Mouse (Mus musculus): Measurements from ENCODE around the gene Med21. TPM values are rescaled to one million over a fixed set of nuclear protein-coding genes. Genes with fewer than 3 reads are reported as not detected.

Gene Med21
- polyA plus RNA-seq, 1 experiment = 38.8 TPM

DNA sequence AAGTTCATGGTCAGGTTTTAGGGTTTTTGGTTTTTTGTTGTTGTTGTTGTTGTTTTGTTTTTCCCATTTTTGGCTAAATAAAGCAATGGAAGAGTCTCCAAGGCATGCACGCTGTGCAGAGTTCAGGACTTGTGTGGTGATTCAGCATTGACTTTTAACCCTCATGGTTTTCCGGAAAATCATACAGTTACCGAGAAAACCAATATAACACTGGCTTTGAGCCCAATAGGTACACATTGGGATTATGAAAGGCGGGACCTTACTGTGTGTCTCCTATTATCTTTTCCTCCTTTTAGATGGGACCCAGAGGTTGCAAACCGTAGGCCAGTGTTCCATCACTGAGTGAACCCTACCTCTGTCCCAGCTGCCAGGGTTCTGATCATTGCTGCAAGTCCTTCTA lies 22.6 kb downstream of the Med21 start:
- WGBS = 98% methylated on average over 5 of the region's 5 CpGs

DNA sequence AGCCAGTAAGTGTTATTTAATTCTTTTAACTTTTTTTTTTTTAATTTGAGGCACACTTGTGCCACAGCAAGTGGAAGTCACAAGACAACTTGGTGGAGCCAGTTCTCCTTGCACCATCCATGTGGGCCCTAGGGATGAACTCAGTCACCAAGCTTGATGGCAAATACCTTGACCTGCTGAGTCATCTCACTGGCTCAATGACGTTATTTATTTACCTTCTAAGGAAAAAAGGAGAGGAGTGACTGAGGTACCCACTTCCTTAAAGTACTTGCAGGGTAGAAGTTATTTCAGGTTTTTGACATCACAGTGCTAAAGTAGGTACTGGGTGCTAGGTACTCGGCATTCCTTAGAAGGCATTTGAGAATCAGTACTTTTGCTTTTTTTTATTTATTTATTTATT lies 23.1 kb downstream of the Med21 start:
- no peak for TF ChIP-seq CTCF (IDR thresholded peaks at IDR 0.05; ENCODE audit: borderline replicate concordance, control insufficient read depth, extremely low read depth, insufficient read depth, low read length, poor library complexity)
- no peak for TF ChIP-seq POLR2A (IDR thresholded peaks at IDR 0.05; ENCODE audit: control insufficient read depth, extremely low read depth, insufficient read depth, low read length, poor library complexity)
- Histone ChIP-seq H3K4me3 (ENCODE audit: control insufficient read depth, insufficient read depth, low read length) (no peak overlapping the region), H3K4me1 (replicated peaks; ENCODE audit: control insufficient read depth, insufficient read depth, low read length) (peaks cover 3% of the 10 kb centered on the region; the same call in 1 of the 2 replicates), H3K27ac (ENCODE audit: control insufficient read depth, insufficient read depth, low read length) (no peak overlapping the region), H3K27me3 (ENCODE audit: control insufficient read depth, insufficient read depth, low read length) (no peaks in the 10 kb centered on the region), H3K36me3 (ENCODE audit: control insufficient read depth, insufficient read depth, low read length) (no peaks in the 10 kb centered on the region)
- 60% methylated on average over 2 of the region's 2 CpGs for whole genome bisulfite sequencing
- no peak for DNase-seq

More for the DNA sequence above, 22.6 kb downstream of the Med21 start:
- no peak overlapping the region for H3K4me3 ChIP-seq (ENCODE audit: control insufficient read depth, insufficient read depth, low read length)
- no peaks in the 10 kb centered on the region for H3K36me3 ChIP-seq (ENCODE audit: control insufficient read depth, insufficient read depth, low read length)
- no peak overlapping the region for H3K27ac ChIP-seq (ENCODE audit: control insufficient read depth, insufficient read depth, low read length)
- peaks cover 3% of the 10 kb centered on the region; the same call in 1 of the 2 replicates for H3K4me1 ChIP-seq (replicated peaks; ENCODE audit: control insufficient read depth, insufficient read depth, low read length)
- DNase-seq = no peak
- TF ChIP-seq CTCF (IDR thresholded peaks at IDR 0.05; ENCODE audit: borderline replicate concordance, control insufficient read depth, extremely low read depth, insufficient read depth, low read length, poor library complexity) (no peak), POLR2A (IDR thresholded peaks at IDR 0.05; ENCODE audit: control insufficient read depth, extremely low read depth, insufficient read depth, low read length, poor library complexity) (no peak)
- no peaks in the 10 kb centered on the region for H3K27me3 ChIP-seq (ENCODE audit: control insufficient read depth, insufficient read depth, low read length)

GRCm38 (mm10) chr6:146666811-146667210 lies 24.5 kb downstream of the Med21 start:
- WGBS = 85% methylated on average over 6 of the region's 6 CpGs
- H3K27me3 ChIP-seq (ENCODE audit: control insufficient read depth, insufficient read depth, low read length) = no peaks in the 10 kb centered on the region
- no peak overlapping the region for H3K4me3 ChIP-seq (ENCODE audit: control insufficient read depth, insufficient read depth, low read length)
- H3K4me1 ChIP-seq (replicated peaks; ENCODE audit: control insufficient read depth, insufficient read depth, low read length) = peaks cover 3% of the 10 kb centered on the region; the same call in 1 of the 2 replicates
- TF ChIP-seq POLR2A (IDR thresholded peaks at IDR 0.05; ENCODE audit: control insufficient read depth, extremely low read depth, insufficient read depth, low read length, poor library complexity) (no peak), CTCF (IDR thresholded peaks at IDR 0.05; ENCODE audit: borderline replicate concordance, control insufficient read depth, extremely low read depth, insufficient read depth, low read length, poor library complexity) (no peak)
- DNase-seq = no peak
- no peak overlapping the region for H3K27ac ChIP-seq (ENCODE audit: control insufficient read depth, insufficient read depth, low read length)
- no peaks in the 10 kb centered on the region for H3K36me3 ChIP-seq (ENCODE audit: control insufficient read depth, insufficient read depth, low read length)

GRCm38 (mm10) chr6:146668606-146669005 lies 26.3 kb downstream of the Med21 start:
- H3K27ac ChIP-seq (ENCODE audit: control insufficient read depth, insufficient read depth, low read length) = no peak overlapping the region
- TF ChIP-seq CTCF (IDR thresholded peaks at IDR 0.05; ENCODE audit: borderline replicate concordance, control insufficient read depth, extremely low read depth, insufficient read depth, low read length, poor library complexity) = no peak
- TF ChIP-seq POLR2A (IDR thresholded peaks at IDR 0.05; ENCODE audit: control insufficient read depth, extremely low read depth, insufficient read depth, low read length, poor library complexity) = no peak
- no peaks in the 10 kb centered on the region for H3K27me3 ChIP-seq (ENCODE audit: control insufficient read depth, insufficient read depth, low read length)
- H3K4me3 ChIP-seq (ENCODE audit: control insufficient read depth, insufficient read depth, low read length) = no peak overlapping the region
- no peak for DNase-seq
- no peaks in the 10 kb centered on the region for H3K36me3 ChIP-seq (ENCODE audit: control insufficient read depth, insufficient read depth, low read length)
- H3K4me1 ChIP-seq (replicated peaks; ENCODE audit: control insufficient read depth, insufficient read depth, low read length) = peaks cover 4% of the 10 kb centered on the region; the same call in 1 of the 2 replicates

GRCm38 (mm10) chr6:146670956-146671855 lies 28.9 kb downstream of the Med21 start:
- H3K27me3 ChIP-seq (ENCODE audit: control insufficient read depth, insufficient read depth, low read length) = no peaks in the 10 kb centered on the region
- WGBS = 79% methylated on average over 15 of the region's 15 CpGs
- H3K36me3 ChIP-seq (ENCODE audit: control insufficient read depth, insufficient read depth, low read length) = no peaks in the 10 kb centered on the region
- no peak for DNase-seq
- no peak for TF ChIP-seq POLR2A (IDR thresholded peaks at IDR 0.05; ENCODE audit: control insufficient read depth, extremely low read depth, insufficient read depth, low read length, poor library complexity)
- TF ChIP-seq CTCF (IDR thresholded peaks at IDR 0.05; ENCODE audit: borderline replicate concordance, control insufficient read depth, extremely low read depth, insufficient read depth, low read length, poor library complexity) = no peak
- no peak overlapping the region for H3K27ac ChIP-seq (ENCODE audit: control insufficient read depth, insufficient read depth, low read length)
- H3K4me3 ChIP-seq (ENCODE audit: control insufficient read depth, insufficient read depth, low read length) = no peak overlapping the region
- H3K4me1 ChIP-seq (replicated peaks; ENCODE audit: control insufficient read depth, insufficient read depth, low read length) = peaks cover 21% of the 10 kb centered on the region

- WGBS = 92% methylated on average over 5 of the region's 5 CpGs
- TF ChIP-seq CTCF (IDR thresholded peaks at IDR 0.05; ENCODE audit: borderline replicate concordance, control insufficient read depth, extremely low read depth, insufficient read depth, low read length, poor library complexity) (no peak), POLR2A (IDR thresholded peaks at IDR 0.05; ENCODE audit: control insufficient read depth, extremely low read depth, insufficient read depth, low read length, poor library complexity) (no peak)
- peaks cover 25% of the 10 kb centered on the region for H3K4me1 ChIP-seq (replicated peaks; ENCODE audit: control insufficient read depth, insufficient read depth, low read length)
Measured at GRCm38 (mm10) chr6:146672106-146672505, 29.8 kb downstream of the Med21 start.

More at GRCm38 (mm10) chr6:146672106-146672505, 29.8 kb downstream of the Med21 start:
- Histone ChIP-seq H3K36me3 (ENCODE audit: control insufficient read depth, insufficient read depth, low read length) (no peaks in the 10 kb centered on the region), H3K27ac (ENCODE audit: control insufficient read depth, insufficient read depth, low read length) (no peak overlapping the region), H3K27me3 (ENCODE audit: control insufficient read depth, insufficient read depth, low read length) (no peaks in the 10 kb centered on the region), H3K4me3 (ENCODE audit: control insufficient read depth, insufficient read depth, low read length) (no peak overlapping the region)
- no peak for DNase-seq
